Comparison of ENCODE assay signal across 10 mouse cellular contexts in the genomic region with DNA sequence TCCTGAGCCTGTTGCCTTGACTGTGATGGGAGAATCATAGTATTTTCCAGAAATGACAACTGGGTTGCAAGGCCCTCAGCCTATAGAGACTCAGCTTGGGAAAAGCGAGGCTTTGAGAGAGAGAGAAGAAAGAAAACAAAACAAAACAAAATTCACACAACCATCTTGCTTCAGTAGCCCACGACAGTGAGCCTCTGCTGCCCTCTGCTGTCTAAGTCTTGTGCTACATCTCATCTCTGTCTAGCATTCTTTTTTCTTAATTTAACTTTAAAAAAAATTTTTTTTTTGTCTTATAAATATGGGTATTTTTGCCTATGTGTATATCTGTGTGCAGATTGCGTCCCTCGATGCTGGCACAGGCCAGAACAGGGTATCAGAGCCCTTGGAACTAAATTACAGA.
DNase-seq lines count a peak whose midpoint lies in the region; ATAC-seq lines count a peak whose summit lies in the region.
"Had no signal": no experiment of that assay in that cellular context is flagged by ENCODE, and none has a peak within 500 bp of the region (broad histone marks: within the 10 kb centered on the region; RNA-seq: fewer than 3 reads in every experiment).

No protein-coding gene starts in this region.

- H3K27me3 ChIP-seq in kidney, embryonic 14.5 days (ENCODE audit: control insufficient read depth, insufficient read depth, low read length): no peaks in the 10 kb centered on the region
- no peaks in the 10 kb centered on the region for H3K27me3 ChIP-seq in neural tube, embryonic 14.5 days (ENCODE audit: control insufficient read depth, insufficient read depth, low read length)
- H3K27me3 ChIP-seq: embryonic facial prominence, embryonic 13.5 days; liver, embryonic 15.5 days had no signal

- no peak overlapping the region for H3K9ac ChIP-seq in kidney, embryonic 14.5 days (ENCODE audit: low read depth, low read length)
- no peak overlapping the region for H3K9ac ChIP-seq in neural tube, embryonic 14.5 days (replicated peaks; ENCODE audit: low read depth, low read length)
- H3K9ac ChIP-seq: embryonic facial prominence, embryonic 13.5 days; liver, embryonic 15.5 days had no signal

- H3K27ac ChIP-seq in kidney, embryonic 14.5 days (ENCODE audit: low read depth, low read length): no peak overlapping the region
- peak overlapping the region; percentile 16; the same call in 1 of the 2 replicates for H3K27ac ChIP-seq in neural tube, embryonic 14.5 days (ENCODE audit: low read depth, low read length)
- H3K27ac ChIP-seq: embryonic facial prominence, embryonic 13.5 days; liver, embryonic 15.5 days had no signal

- ATAC-seq in kidney, embryonic 14.5 days (ENCODE audit: low FRiP score, low TSS enrichment): no peak
- peak; percentile 36; the same call in 1 of the 2 replicates for ATAC-seq in neural tube, embryonic 14.5 days (ENCODE audit: low read depth)
- ATAC-seq in erythroblast, adult 5-6 weeks (replicated peaks; ENCODE audit: low FRiP score, poor library complexity, severe bottlenecking): no peak

- H3K4me2 ChIP-seq in kidney, embryonic 14.5 days (replicated peaks; ENCODE audit: low read depth, low read length): no peak overlapping the region
- H3K4me2 ChIP-seq in neural tube, embryonic 14.5 days (ENCODE audit: low read depth, low read length): no peak overlapping the region
- H3K4me2 ChIP-seq: embryonic facial prominence, embryonic 13.5 days; liver, embryonic 15.5 days had no signal

- no peaks in the 10 kb centered on the region for H3K36me3 ChIP-seq in kidney, embryonic 14.5 days (ENCODE audit: control insufficient read depth, insufficient read depth, low read length)
- H3K36me3 ChIP-seq in neural tube, embryonic 14.5 days (ENCODE audit: control insufficient read depth, insufficient read depth, low read length): 0 out of 2 replicates have a peak, but pooled peaks cover 3% of the 10 kb centered on the region
- H3K36me3 ChIP-seq: embryonic facial prominence, embryonic 13.5 days; liver, embryonic 15.5 days had no signal

- 46% methylated on average over 4 of the region's 4 CpGs for WGBS in kidney, embryonic 14.5 days
- 48% methylated on average over 4 of the region's 4 CpGs for WGBS in neural tube, embryonic 14.5 days

- peak; percentile 43 for DNase-seq in kidney, adult 18-20 months
- DNase-seq in A20 (ENCODE audit: low read depth, low spot score): peak; percentile 46
- DNase-seq in NIH3T3 (ENCODE audit: low read depth): peak; percentile 88
- peak; percentile 67 for DNase-seq in embryo, embryonic 11 days
- peak; percentile 44 for DNase-seq in kidney, postnatal 14 days

- no peaks in the 10 kb centered on the region for H3K4me1 ChIP-seq in kidney, embryonic 14.5 days (ENCODE audit: control insufficient read depth, insufficient read depth, low read length)
- H3K4me1 ChIP-seq in neural tube, embryonic 14.5 days (ENCODE audit: control insufficient read depth, insufficient read depth, low read length): 0 out of 2 replicates have a peak, but pooled peaks cover 5% of the 10 kb centered on the region
- H3K4me1 ChIP-seq: liver, embryonic 15.5 days had no signal

- no peak overlapping the region for H3K4me3 ChIP-seq in kidney, embryonic 14.5 days (ENCODE audit: low read length)
- no peak overlapping the region for H3K4me3 ChIP-seq in neural tube, embryonic 14.5 days (ENCODE audit: low read depth, low read length)
- H3K4me3 ChIP-seq: embryonic facial prominence, embryonic 13.5 days; liver, embryonic 15.5 days had no signal

- no peaks in the 10 kb centered on the region for H3K9me3 ChIP-seq in kidney, embryonic 14.5 days (ENCODE audit: control insufficient read depth, low read length)
- H3K9me3 ChIP-seq in neural tube, embryonic 14.5 days (ENCODE audit: control insufficient read depth, low read length): no peaks in the 10 kb centered on the region
- H3K9me3 ChIP-seq: embryonic facial prominence, embryonic 13.5 days; liver, embryonic 15.5 days had no signal
